Mouse (Mus musculus) liver, embryonic 12.5 days (tissue): ENCODE data around the gene Rpl36al. TPM values are rescaled to one million over a fixed set of nuclear protein-coding genes. Genes with fewer than 3 reads are reported as not detected.
A peak's percentile ranks its signal among the peaks of the same experiment; 100 is the strongest.

Experiments
- ATAC-seq: fragments of 200-750 bp; cut with Nextera tagmentation; 2 replicates; pipeline ENCODE4 v1.8.0; 2017; ENCODE audit warnings: moderate number of reproducible peaks, mild to moderate bottlenecking, moderate library complexity
- H3K27ac ChIP-seq: fragments of 300-500 bp; sonication (generic); 2 replicates; pipeline ENCODE4 v1.5.1; 2016; ENCODE audit warnings: mild to moderate bottlenecking
- H3K27me3 ChIP-seq: fragments of 300-500 bp; sonication (generic); replicated peaks from 2 replicates; pipeline ENCODE4 v1.6.1; 2016; ENCODE audit warnings: mild to moderate bottlenecking, moderate library complexity
- H3K36me3 ChIP-seq: fragments of 300-500 bp; sonication (generic); 2 replicates; pipeline ENCODE4 v1.6.1; 2016; ENCODE audit warnings: mild to moderate bottlenecking, moderate library complexity
- H3K4me1 ChIP-seq: fragments of 300-500 bp; sonication (generic); 2 replicates; pipeline ENCODE4 v1.6.1; 2016
- H3K4me2 ChIP-seq: fragments of 300-500 bp; sonication (generic); 2 replicates; pipeline ENCODE4 v1.6.1; 2016; ENCODE audit warnings: mild to moderate bottlenecking, moderate library complexity
- H3K4me3 ChIP-seq: fragments of 300-500 bp; sonication (generic); 2 replicates; pipeline ENCODE4 v1.5.1; 2016; ENCODE audit warnings: mild to moderate bottlenecking, moderate library complexity
- H3K9ac ChIP-seq: fragments of 300-500 bp; sonication (generic); 2 replicates; pipeline ENCODE4 v1.6.1; 2016; ENCODE audit warnings: mild to moderate bottlenecking, moderate library complexity
- H3K9me3 ChIP-seq: fragments of 300-500 bp; sonication (generic); replicated peaks from 2 replicates; pipeline ENCODE4 v1.6.1; 2016; ENCODE audit warnings: mild to moderate bottlenecking, moderate library complexity
- WGBS: fragments of 180-500 bp; shearing (Covaris S2); methylation state at CpG from one replicate; pipeline ENCODE4 v1.1.7; 2016; ENCODE audit not compliant: insufficient replicate concordance; 5-methylcytosine and 5-hydroxymethylcytosine counted together
- polyA plus RNA-seq: library from polyadenylated mRNA; unstranded; fragments of >200 nt; fragmentation: Nextera tagmentation; extraction: Ambion mirVana; gene quantifications from 2 replicates; pipeline ENCODE4 v1.2.1, GENCODE M21; 2016

Rpl36al gene
- polyA plus RNA-seq, 1 experiment from 2014 or later = 813 TPM

- WGBS = 85% methylated on average over 9 of the region's 9 CpGs
- no peak for ATAC-seq
- Histone ChIP-seq H3K36me3 (peaks cover 72% of the 10 kb centered on the region), H3K9ac (no peak overlapping the region), H3K9me3 (no peaks in the 10 kb centered on the region), H3K4me3 (no peak overlapping the region), H3K27ac (no peak overlapping the region), H3K4me1 (peaks cover 35% of the 10 kb centered on the region), H3K4me2 (no peak overlapping the region), H3K27me3 (no peaks in the 10 kb centered on the region)
Measured at GRCm38 (mm10) chr12:69190074-69190473, 6.2 kb upstream of the Rpl36al start.

- 0 out of 2 replicates have a peak overlapping the region, but pooled peaks have one; percentile 34 for H3K9ac ChIP-seq
- 65% methylated on average over 5 of the region's 5 CpGs for WGBS
- peaks cover 60% of the 10 kb centered on the region for H3K36me3 ChIP-seq
- no peaks in the 10 kb centered on the region for H3K27me3 ChIP-seq
- peaks cover 38% of the 10 kb centered on the region for H3K4me1 ChIP-seq
- 0 out of 2 replicates have a peak overlapping the region, but pooled peaks have one; percentile 0 for H3K4me3 ChIP-seq
- no peak for ATAC-seq
- H3K4me2 ChIP-seq = peak overlapping the region; percentile 28
- H3K9me3 ChIP-seq = no peaks in the 10 kb centered on the region
- H3K27ac ChIP-seq = peak overlapping the region; percentile 46; the same call in 1 of the 2 replicates
Measured at GRCm38 (mm10) chr12:69186811-69187471, 3.1 kb upstream of the Rpl36al start.

- Histone ChIP-seq H3K4me1 (peaks cover 38% of the 10 kb centered on the region), H3K9me3 (no peaks in the 10 kb centered on the region), H3K9ac (peak overlapping the region; percentile 94), H3K4me3 (peak overlapping the region; percentile 94), H3K36me3 (peaks cover 57% of the 10 kb centered on the region), H3K27me3 (no peaks in the 10 kb centered on the region), H3K27ac (0 out of 2 replicates have a peak overlapping the region, but pooled peaks have one; percentile 94), H3K4me2 (peak overlapping the region; percentile 95)
- no peak for ATAC-seq
- WGBS = 33% methylated on average over 7 of the region's 7 CpGs
Measured at GRCm38 (mm10) chr12:69185371-69185770, 1.5 kb upstream of the Rpl36al start.

- peaks cover 38% of the 10 kb centered on the region for H3K4me1 ChIP-seq
- H3K4me3 ChIP-seq = peak overlapping the region; percentile 94
- H3K9me3 ChIP-seq = no peaks in the 10 kb centered on the region
- under 1% methylated on average over 86 of the region's 86 CpGs for WGBS
- ATAC-seq = peak; percentile 62
- H3K4me2 ChIP-seq = peak overlapping the region; percentile 95
- H3K36me3 ChIP-seq = peaks cover 54% of the 10 kb centered on the region
- H3K9ac ChIP-seq = peak overlapping the region; percentile 94
- H3K27me3 ChIP-seq = no peaks in the 10 kb centered on the region
- H3K27ac ChIP-seq = peak overlapping the region; percentile 94
Measured at GRCm38 (mm10) chr12:69184342-69185295, 736 bp upstream of the Rpl36al start.

GRCm38 (mm10) chr12:69181800-69182199, 2.1 kb downstream of the Rpl36al start:
- 58% methylated on average over 4 of the region's 4 CpGs for WGBS
- no peak overlapping the region for H3K27ac ChIP-seq
- peaks cover 56% of the 10 kb centered on the region for H3K36me3 ChIP-seq
- H3K9me3 ChIP-seq = no peaks in the 10 kb centered on the region
- no peak overlapping the region for H3K4me2 ChIP-seq
- peaks cover 22% of the 10 kb centered on the region for H3K4me1 ChIP-seq
- H3K4me3 ChIP-seq = no peak overlapping the region
- no peaks in the 10 kb centered on the region for H3K27me3 ChIP-seq
- ATAC-seq = no peak
- no peak overlapping the region for H3K9ac ChIP-seq

- H3K36me3 ChIP-seq = peaks cover 73% of the 10 kb centered on the region
- no peak for ATAC-seq
- H3K27me3 ChIP-seq = no peaks in the 10 kb centered on the region
- no peaks in the 10 kb centered on the region for H3K9me3 ChIP-seq
- peaks cover 20% of the 10 kb centered on the region for H3K4me1 ChIP-seq
- H3K27ac ChIP-seq = no peak overlapping the region
- H3K4me3 ChIP-seq = no peak overlapping the region
- no peak overlapping the region for H3K4me2 ChIP-seq
- H3K9ac ChIP-seq = no peak overlapping the region
- 78% methylated on average over 12 of the region's 12 CpGs for WGBS
Measured at GRCm38 (mm10) chr12:69179371-69179770, 4.5 kb downstream of the Rpl36al start.

GRCm38 (mm10) chr12:69177526-69177925, 6.4 kb downstream of the Rpl36al start:
- no peak overlapping the region for H3K27ac ChIP-seq
- no peak overlapping the region for H3K9ac ChIP-seq
- no peak for ATAC-seq
- WGBS = 85% methylated on average over 3 of the region's 3 CpGs
- no peak overlapping the region for H3K4me3 ChIP-seq
- H3K27me3 ChIP-seq = no peaks in the 10 kb centered on the region
- H3K36me3 ChIP-seq = peaks cover 91% of the 10 kb centered on the region
- H3K4me1 ChIP-seq = peaks cover 13% of the 10 kb centered on the region
- no peak overlapping the region for H3K4me2 ChIP-seq
- no peaks in the 10 kb centered on the region for H3K9me3 ChIP-seq

- Histone ChIP-seq H3K4me2 (no peak overlapping the region), H3K9ac (no peak overlapping the region), H3K36me3 (peaks cover 87% of the 10 kb centered on the region), H3K9me3 (no peaks in the 10 kb centered on the region), H3K4me3 (no peak overlapping the region), H3K27me3 (no peaks in the 10 kb centered on the region), H3K4me1 (peaks cover 14% of the 10 kb centered on the region), H3K27ac (no peak overlapping the region)
- 71% methylated on average over 3 of the region's 3 CpGs for WGBS
- peak; percentile 44; the same call in 1 of the 2 replicates for ATAC-seq
Measured at GRCm38 (mm10) chr12:69175975-69176374, 7.9 kb downstream of the Rpl36al start.

- WGBS = 96% methylated on average over 2 of the region's 2 CpGs
- Histone ChIP-seq H3K4me3 (no peak overlapping the region), H3K9ac (no peak overlapping the region; the same call in 1 of the 2 replicates), H3K9me3 (no peaks in the 10 kb centered on the region), H3K4me1 (peaks cover 38% of the 10 kb centered on the region), H3K27me3 (no peaks in the 10 kb centered on the region), H3K36me3 (peaks cover 52% of the 10 kb centered on the region), H3K27ac (no peak overlapping the region), H3K4me2 (no peak overlapping the region)
- no peak for ATAC-seq
Measured at GRCm38 (mm10) chr12:69171307-69171706, 12.6 kb downstream of the Rpl36al start.

GRCm38 (mm10) chr12:69168461-69169106, 15.3 kb downstream of the Rpl36al start, which contains the start of gene Lrr1:
Gene Lrr1 (plus strand): TSS chr12:69168814.
- H3K4me1 ChIP-seq = peaks cover 50% of the 10 kb centered on the region
- H3K9me3 ChIP-seq = no peaks in the 10 kb centered on the region
- H3K27me3 ChIP-seq = no peaks in the 10 kb centered on the region
- H3K27ac ChIP-seq = peak within 1 kb of the TSS; percentile 79
- WGBS = under 1% methylated on average over 40 of the region's 40 CpGs
- H3K4me3 ChIP-seq = peak within 1 kb of the TSS; percentile 84
- H3K4me2 ChIP-seq = peak within 1 kb of the TSS; percentile 92
- H3K36me3 ChIP-seq = peaks cover 25% of the 10 kb centered on the region
- H3K9ac ChIP-seq = peak within 1 kb of the TSS; percentile 78
- ATAC-seq = peak; percentile 89

- Histone ChIP-seq H3K4me3 (peak overlapping the region; percentile 84), H3K9me3 (no peaks in the 10 kb centered on the region), H3K36me3 (peaks cover 17% of the 10 kb centered on the region), H3K9ac (peak overlapping the region; percentile 78), H3K4me1 (peaks cover 50% of the 10 kb centered on the region), H3K27ac (peak overlapping the region; percentile 79), H3K4me2 (peak overlapping the region; percentile 92), H3K27me3 (no peaks in the 10 kb centered on the region)
- peak; percentile 9; the same call in 1 of the 2 replicates for ATAC-seq
- WGBS = 7% methylated on average over 18 of the region's 18 CpGs
Measured at GRCm38 (mm10) chr12:69167656-69168460, 16.0 kb downstream of the Rpl36al start.
